In genomic region chr7:131409988-131410385, GRCm38 (mm10) we compare ENCODE assay signal across 8 mouse cellular contexts. TPM values are rescaled to one million over a fixed set of nuclear protein-coding genes. Genes with fewer than 3 reads are reported as not detected.
DNase-seq lines count a peak whose midpoint lies in the region; ATAC-seq and TF ChIP-seq lines count a peak whose summit lies in the region.

No protein-coding gene starts in this region.

- no peak for TF ChIP-seq POLR2A in CH12.LX (IDR thresholded peaks at IDR 0.05; ENCODE audit: low read depth, low read length)
- TF ChIP-seq POLR2A in myocyte (IDR thresholded peaks at IDR 0.05; ENCODE audit: insufficient read length, low read depth), result no peak

- dilution Hi-C loops in CH12.LX (cut with MboI; ENCODE audit: extremely low pct_ligation_motif_present, extremely low pct_unique_long_range_greater_than_20kb, low sequenced_read_pairs), result no loop called here

- TF ChIP-seq CTCF in CH12.LX (conservative IDR thresholded peaks at IDR 0.05 in 1 of 2, IDR thresholded peaks at IDR 0.05 in 1 of 2; ENCODE audit: low read depth in 2 of 2, low read length in 2 of 2), result no peak

- under 1% methylated on average over 38 of the region's 38 CpGs for whole genome bisulfite sequencing in heart, embryonic 10.5 days
- WGBS in embryonic facial prominence, embryonic 15.5 days, result under 1% methylated on average over 38 of the region's 38 CpGs
- under 1% methylated on average over 38 of the region's 38 CpGs for WGBS in limb, embryonic 11.5 days

- no peak for TF ChIP-seq RAD21 in CH12.LX (IDR thresholded peaks at IDR 0.05; ENCODE audit: low read depth, low read length)

- in situ Hi-C loops in CH12.LX (cut with MboI; ENCODE audit: low pct_ligation_motif_present, low pct_unique_long_range_greater_than_20kb, low sequenced_read_pairs), result no loop called here

- H3K9ac ChIP-seq in CH12.LX (ENCODE audit: insufficient read depth, low read depth), result peak overlapping the region; percentile 85
- peak overlapping the region; percentile 86 for H3K9ac ChIP-seq in embryonic facial prominence, embryonic 15.5 days
- H3K9ac ChIP-seq in limb, embryonic 11.5 days (ENCODE audit: low read length), result peak overlapping the region; percentile 89

- H3K79me2 ChIP-seq in CH12.LX (replicated peaks; ENCODE audit: control insufficient read depth, extremely low read depth, insufficient read depth, poor library complexity, severe bottlenecking) (peaks cover 16% of the 10 kb centered on the region), myocyte (ENCODE audit: control insufficient read depth, insufficient read depth) (peaks cover 40% of the 10 kb centered on the region)

- peak overlapping the region; percentile 92 for H3ac ChIP-seq in myocyte (ENCODE audit: control insufficient read depth, insufficient read length)

- H3K4me2 ChIP-seq in CH12.LX (ENCODE audit: insufficient read depth, low read depth, poor library complexity, severe bottlenecking) (peak overlapping the region; percentile 80), myocyte (ENCODE audit: low read depth) (peak overlapping the region; percentile 79)
- peak overlapping the region; percentile 61 for H3K4me2 ChIP-seq in embryonic facial prominence, embryonic 15.5 days (replicated peaks)
- H3K4me2 ChIP-seq in limb, embryonic 11.5 days (ENCODE audit: low read depth, severe bottlenecking), result peak overlapping the region; percentile 74

- peak overlapping the region; percentile 98 for H3K4me3 ChIP-seq in heart, embryonic 10.5 days
- peak overlapping the region; percentile 81 to 99 (median 98) for H3K4me3 ChIP-seq in CH12.LX (replicated peaks in 1 of 3; ENCODE audit: low read depth in 2 of 3, low read length in 2 of 3, poor library complexity in 1 of 3)
- H3K4me3 ChIP-seq in embryonic facial prominence, embryonic 15.5 days (replicated peaks), result peak overlapping the region; percentile 98
- peak overlapping the region; percentile 99 for H3K4me3 ChIP-seq in limb, embryonic 11.5 days (ENCODE audit: low read depth, low read length)
- H3K4me3 ChIP-seq in myocyte, result peak overlapping the region; percentile 94

- H3K36me3 ChIP-seq in heart, embryonic 10.5 days, result no peaks in the 10 kb centered on the region
- H3K36me3 ChIP-seq in CH12.LX (replicated peaks in 1 of 2; ENCODE audit: control insufficient read depth in 1 of 2, insufficient read depth in 1 of 2, low read length in 1 of 2) (peaks cover 0 to 4% of the 10 kb centered on the region in 2 experiments), myocyte (ENCODE audit: control insufficient read depth, insufficient read depth) (no peaks in the 10 kb centered on the region)
- no peaks in the 10 kb centered on the region for H3K36me3 ChIP-seq in embryonic facial prominence, embryonic 15.5 days
- no peaks in the 10 kb centered on the region for H3K36me3 ChIP-seq in limb, embryonic 11.5 days (ENCODE audit: control insufficient read depth, insufficient read depth, low read length)

- H3K27ac ChIP-seq in heart, embryonic 10.5 days, result peak overlapping the region; percentile 94
- peak overlapping the region; percentile 51 for H3K27ac ChIP-seq in CH12.LX (ENCODE audit: insufficient read depth, low read depth)
- peak overlapping the region; percentile 82 for H3K27ac ChIP-seq in embryonic facial prominence, embryonic 15.5 days (replicated peaks)
- no peak overlapping the region for H3K27ac ChIP-seq in limb, embryonic 11.5 days (replicated peaks; ENCODE audit: low read depth, low read length)

- no peaks in the 10 kb centered on the region for H3K27me3 ChIP-seq in heart, embryonic 10.5 days (ENCODE audit: insufficient read depth, poor library complexity, severe bottlenecking)
- H3K27me3 ChIP-seq in CH12.LX (replicated peaks), result peaks cover 14% of the 10 kb centered on the region
- no peaks in the 10 kb centered on the region for H3K27me3 ChIP-seq in embryonic facial prominence, embryonic 15.5 days
- no peaks in the 10 kb centered on the region for H3K27me3 ChIP-seq in limb, embryonic 11.5 days (ENCODE audit: control insufficient read depth, insufficient read depth, low read length)
- H3K27me3 ChIP-seq in myocyte (ENCODE audit: control insufficient read depth, insufficient read depth, insufficient read length), result no peaks in the 10 kb centered on the region

- peak; percentile 5 for ATAC-seq in embryonic facial prominence, embryonic 15.5 days (ENCODE audit: insufficient number of reproducible peaks, low FRiP score, low TSS enrichment, low read depth)
- peak; percentile 73 for ATAC-seq in limb, embryonic 11.5 days (ENCODE audit: insufficient number of reproducible peaks, low FRiP score, low TSS enrichment, low read depth)

- intact Hi-C loops in heart, postnatal 36 days (cut with DNase I), result loop anchor here (2.0 to 10.0 kb wide), 3 partner anchors 47 to 1145 kb away; partner anchors contain the start of gene 2310057M21Rik

- peaks cover 12% of the 10 kb centered on the region for H3K4me1 ChIP-seq in heart, embryonic 10.5 days
- H3K4me1 ChIP-seq in CH12.LX (ENCODE audit: control insufficient read depth in 1 of 2, insufficient read depth in 2 of 2), result peaks cover 0 to 16% of the 10 kb centered on the region in 2 experiments; a peak in 3 of 4 replicates
- H3K4me1 ChIP-seq in embryonic facial prominence, embryonic 15.5 days, result peaks cover 17% of the 10 kb centered on the region; the same call in 1 of the 2 replicates
- H3K4me1 ChIP-seq in limb, embryonic 11.5 days (ENCODE audit: control insufficient read depth, insufficient read depth, low read length), result no peaks in the 10 kb centered on the region

- H3K9me3 ChIP-seq in heart, embryonic 10.5 days, result no peaks in the 10 kb centered on the region
- H3K9me3 ChIP-seq in CH12.LX (replicated peaks; ENCODE audit: low read length), result no peaks in the 10 kb centered on the region
- no peaks in the 10 kb centered on the region for H3K9me3 ChIP-seq in embryonic facial prominence, embryonic 15.5 days (replicated peaks)
- no peaks in the 10 kb centered on the region for H3K9me3 ChIP-seq in limb, embryonic 11.5 days (ENCODE audit: control insufficient read depth, low read length)

- no peak for TF ChIP-seq EP300 in CH12.LX (IDR thresholded peaks at IDR 0.05; ENCODE audit: low read length)

- DNase-seq in heart, embryonic 10.5 days (ENCODE audit: low spot score), result no peak
- no peak for DNase-seq in heart, postnatal 36 days
- peak; percentile 4 for DNase-seq in CH12.LX (ENCODE audit: extremely low read depth)
- DNase-seq in limb, embryonic 11.5 days (ENCODE audit: low spot score), result no peak
- no peak for DNase-seq in right cerebral cortex, postnatal 25 days
- DNase-seq in right cerebral cortex, postnatal 4 days, result no peak

TF ChIP-seq in CH12.LX, 34 proteins besides CTCF, POLR2A, EP300 and RAD21 (continues in another document):
- no peak for TF ChIP-seq KAT2A (IDR thresholded peaks at IDR 0.05; ENCODE audit: insufficient replicate concordance, low read length)
- TF ChIP-seq E2F4 (IDR thresholded peaks at IDR 0.05; ENCODE audit: insufficient replicate concordance, low read depth, low read length), result no peak
- no peak for TF ChIP-seq ZNF384 (IDR thresholded peaks at IDR 0.05; ENCODE audit: low read depth, low read length)
- no peak for TF ChIP-seq MAZ (IDR thresholded peaks at IDR 0.05; ENCODE audit: low read depth, low read length)

TF ChIP-seq in myocyte, 11 proteins besides CTCF, POLR2A, EP300 and RAD21 (continues in another document):
- TF ChIP-seq MAX (IDR thresholded peaks at IDR 0.05; ENCODE audit: low read depth) (no peak), POLR2AphosphoS2 (IDR thresholded peaks at IDR 0.05; ENCODE audit: insufficient read length, low read depth) (no peak), E2F4 (IDR thresholded peaks at IDR 0.05; ENCODE audit: insufficient read depth) (no peak), TCF3 (IDR thresholded peaks at IDR 0.05; ENCODE audit: insufficient read length, low read depth) (no peak), SRF (IDR thresholded peaks at IDR 0.05; ENCODE audit: control insufficient read depth, insufficient read length, low read depth) (no peak)

RNA-seq across cellular contexts. Expression of gene Ikzf5, which starts 0.3 kb away (rescaled TPM):
- 10.6 and 12.7 TPM in 2 replicates for polyA plus RNA-seq in heart, embryonic 10.5 days (2016; fragmentation: Nextera tagmentation; extraction: Ambion mirVana)
- total RNA-seq in heart, postnatal 36 days (2021), result 10 to 100 TPM; 34.2 to 37.2 TPM
- total RNA-seq in CH12.LX (2012; rRNA removed) (4.7 and 5.2 TPM in 2 replicates), CH12.LX (2014; rRNA removed) (8.0 and 8.1 TPM in 2 replicates)
- polyA plus RNA-seq in CH12.LX (2012; ENCODE audit: insufficient read length, low read depth) (13.9 and 18.5 TPM in 2 replicates), myocyte (2012; fragmentation: generic; extraction: Trizol) (4.3 TPM)
- 12.4 and 13.1 TPM in 2 replicates for polyA plus RNA-seq in embryonic facial prominence, embryonic 15.5 days (2015; fragmentation: Nextera tagmentation; extraction: Ambion mirVana)
- polyA plus RNA-seq in limb, embryonic 11.5 days (2014; fragmentation: Nextera tagmentation; extraction: Ambion mirVana), result 26.8 and 27.7 TPM in 2 replicates

RNA-seq across cellular contexts. Expression of gene Acadsb, which starts 0.4 kb away (rescaled TPM):
- 56.5 and 61.3 TPM in 2 replicates for polyA plus RNA-seq in heart, embryonic 10.5 days (2016; fragmentation: Nextera tagmentation; extraction: Ambion mirVana)
- 100 to 1,000 TPM; 204 to 213 TPM for total RNA-seq in heart, postnatal 36 days (2021)
- total RNA-seq in CH12.LX (2012; rRNA removed) (11.2 and 11.9 TPM in 2 replicates), CH12.LX (2014; rRNA removed) (15.2 and 15.6 TPM in 2 replicates)
- polyA plus RNA-seq in CH12.LX (2012; ENCODE audit: insufficient read length, low read depth) (11.1 and 11.8 TPM in 2 replicates), myocyte (2012; fragmentation: generic; extraction: Trizol) (14.7 TPM)
- polyA plus RNA-seq in embryonic facial prominence, embryonic 15.5 days (2015; fragmentation: Nextera tagmentation; extraction: Ambion mirVana), result 98.3 and 104 TPM in 2 replicates
- polyA plus RNA-seq in limb, embryonic 11.5 days (2014; fragmentation: Nextera tagmentation; extraction: Ambion mirVana), result 69.8 and 70.8 TPM in 2 replicates

RNA-seq across cellular contexts. Expression of gene Pstk, which starts 39.0 kb away (rescaled TPM):
- polyA plus RNA-seq in heart, embryonic 10.5 days (2016; fragmentation: Nextera tagmentation; extraction: Ambion mirVana), result 90.8 and 92.4 TPM in 2 replicates
- 10 to 100 TPM; 43.1 to 47.8 TPM for total RNA-seq in heart, postnatal 36 days (2021)
- total RNA-seq in CH12.LX (2012; rRNA removed) (23.3 and 29.1 TPM in 2 replicates), CH12.LX (2014; rRNA removed) (32.0 and 42.3 TPM in 2 replicates)
- polyA plus RNA-seq in CH12.LX (2012; ENCODE audit: insufficient read length, low read depth) (21.5 and 21.9 TPM in 2 replicates), myocyte (2012; fragmentation: generic; extraction: Trizol) (19.6 TPM)
- 69.0 and 71.6 TPM in 2 replicates for polyA plus RNA-seq in embryonic facial prominence, embryonic 15.5 days (2015; fragmentation: Nextera tagmentation; extraction: Ambion mirVana)
- 69.0 and 69.5 TPM in 2 replicates for polyA plus RNA-seq in limb, embryonic 11.5 days (2014; fragmentation: Nextera tagmentation; extraction: Ambion mirVana)

RNA-seq across cellular contexts. Expression of gene 2310057M21Rik, which starts 47.4 kb away (rescaled TPM):
- polyA plus RNA-seq in heart, embryonic 10.5 days (2016; fragmentation: Nextera tagmentation; extraction: Ambion mirVana), result 26.1 and 29.2 TPM in 2 replicates
- total RNA-seq in heart, postnatal 36 days (2021), result 10 to 100 TPM; 11.9 to 14.1 TPM
- total RNA-seq in CH12.LX (2012; rRNA removed), result 13.1 and 14.6 TPM in 2 replicates
- 3.3 and 3.4 TPM in 2 replicates for total RNA-seq in CH12.LX (2014; rRNA removed)
- 20.2 and 22.5 TPM in 2 replicates for polyA plus RNA-seq in CH12.LX (2012; ENCODE audit: insufficient read length, low read depth)
- polyA plus RNA-seq in embryonic facial prominence, embryonic 15.5 days (2015; fragmentation: Nextera tagmentation; extraction: Ambion mirVana), result 24.0 and 24.6 TPM in 2 replicates
- polyA plus RNA-seq in limb, embryonic 11.5 days (2014; fragmentation: Nextera tagmentation; extraction: Ambion mirVana), result 18.6 and 24.3 TPM in 2 replicates
- 9.7 TPM for polyA plus RNA-seq in myocyte (2012; fragmentation: generic; extraction: Trizol)
